Mouse (Mus musculus) lung, adult 2 months (tissue): Measurements from ENCODE around the gene Slc39a1.

ENCODE experiments used
- CTCF ChIP-seq: fragments of 200-500 bp; IDR thresholded peaks from 2 replicates; pipeline ENCODE4 v1.5.1; 2011; ENCODE audit warnings: mild to moderate bottlenecking, low read length, control low read depth; ENCODE audit not compliant: insufficient read depth
- POLR2A ChIP-seq: fragments of 200-500 bp; IDR thresholded peaks from 2 replicates; pipeline ENCODE4 v1.6.1; 2011; ENCODE audit warnings: low read depth, mild to moderate bottlenecking, control low read depth, low read length, borderline replicate concordance; ENCODE audit errors: extremely low read depth

DNA sequence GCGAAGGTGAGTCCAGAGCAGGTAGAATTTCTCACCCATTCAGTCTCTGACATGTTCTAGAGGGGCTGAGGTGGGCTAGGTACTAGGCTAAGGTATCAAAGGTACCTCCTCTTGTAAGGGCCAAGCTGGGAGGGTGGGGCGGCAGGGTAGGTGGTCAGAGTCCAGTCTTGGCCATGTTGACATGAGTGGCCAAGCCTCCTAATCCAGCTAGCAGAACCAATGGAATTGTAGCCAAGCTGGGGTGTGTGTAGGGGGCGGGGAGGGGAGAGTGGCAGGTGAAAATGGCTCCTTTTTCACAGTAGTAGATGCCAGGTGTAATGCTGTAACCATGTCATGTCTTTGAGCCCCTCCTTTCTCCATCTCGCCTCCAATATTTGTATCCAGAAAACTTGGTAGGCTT is 10.5 kb downstream of the Slc39a1 start:
- TF ChIP-seq POLR2A, result no peak
- no peak for TF ChIP-seq CTCF
